Mouse (Mus musculus) forebrain, embryonic 14.5 days (tissue): ENCODE results near the gene Gak. TPM values are rescaled to one million over a fixed set of nuclear protein-coding genes. Genes with fewer than 3 reads are reported as not detected.
A peak's percentile ranks its signal among the peaks of the same experiment; 100 is the strongest.

Experiments used
- ATAC-seq: fragments of 200-750 bp; cut with Nextera tagmentation; 2 replicates; pipeline ENCODE4 v1.8.0; 2017; ENCODE audit warnings: mild to moderate bottlenecking, moderate library complexity
- DNase-seq: peaks from one replicate; pipeline ENCODE4 v3.0.0-alpha.2; 2015; ENCODE audit warnings: low spot score
- H3K27ac ChIP-seq: fragments of 300-500 bp; sonication (generic); 2 replicates; pipeline ENCODE4 v1.5.1; 2014; ENCODE audit warnings: low read depth, mild to moderate bottlenecking, control low read depth, low read length, moderate library complexity
- H3K27me3 ChIP-seq: fragments of 300-500 bp; sonication (generic); replicated peaks from 2 replicates; pipeline ENCODE4 v1.6.1; 2014; ENCODE audit warnings: low read length, control low read depth, mixed read lengths; ENCODE audit not compliant: control insufficient read depth, insufficient read depth
- H3K36me3 ChIP-seq: fragments of 300-500 bp; sonication (generic); 2 replicates; pipeline ENCODE4 v1.6.1; 2014; ENCODE audit warnings: low read length, control low read depth; ENCODE audit not compliant: control insufficient read depth, insufficient read depth
- H3K4me1 ChIP-seq: fragments of 300-500 bp; sonication (generic); 2 replicates; pipeline ENCODE4 v1.6.1; 2014; ENCODE audit warnings: antibody characterized with exemption, low read length, control low read depth; ENCODE audit not compliant: control insufficient read depth, insufficient read depth
- H3K4me2 ChIP-seq: fragments of 300-500 bp; sonication (generic); 2 replicates; pipeline ENCODE4 v1.6.1; 2014; ENCODE audit warnings: mild to moderate bottlenecking, control low read depth, low read length
- H3K4me3 ChIP-seq: fragments of 300-500 bp; sonication (generic); 2 replicates; pipeline ENCODE4 v1.5.1; 2014; ENCODE audit warnings: low read depth, low read length, control low read depth
- H3K9ac ChIP-seq: fragments of 300-500 bp; sonication (generic); 2 replicates; pipeline ENCODE4 v1.6.1; 2014; ENCODE audit warnings: mild to moderate bottlenecking, low read length, control low read depth, moderate library complexity
- H3K9me3 ChIP-seq: fragments of 300-500 bp; sonication (generic); replicated peaks from 2 replicates; pipeline ENCODE4 v1.6.1; 2016; ENCODE audit warnings: low read length, control low read depth, mixed read lengths; ENCODE audit not compliant: control insufficient read depth
- WGBS: fragments of 180-500 bp; shearing (Covaris S2); extraction: QIAGEN DNeasy Blood & Tissue Kit; methylation state at CpG from one replicate; pipeline ENCODE4 v1.1.7; 2014; 5-methylcytosine and 5-hydroxymethylcytosine counted together
- polyA plus RNA-seq: library from polyadenylated mRNA; unstranded; fragments of >200 nt; fragmentation: Nextera tagmentation; extraction: Ambion mirVana; gene quantifications from 2 replicates; pipeline ENCODE4 v1.2.1, GENCODE M21; 2014

Gak gene
- polyA plus RNA-seq, 1 experiment from 2014 or later, result 45.5 TPM

DNA sequence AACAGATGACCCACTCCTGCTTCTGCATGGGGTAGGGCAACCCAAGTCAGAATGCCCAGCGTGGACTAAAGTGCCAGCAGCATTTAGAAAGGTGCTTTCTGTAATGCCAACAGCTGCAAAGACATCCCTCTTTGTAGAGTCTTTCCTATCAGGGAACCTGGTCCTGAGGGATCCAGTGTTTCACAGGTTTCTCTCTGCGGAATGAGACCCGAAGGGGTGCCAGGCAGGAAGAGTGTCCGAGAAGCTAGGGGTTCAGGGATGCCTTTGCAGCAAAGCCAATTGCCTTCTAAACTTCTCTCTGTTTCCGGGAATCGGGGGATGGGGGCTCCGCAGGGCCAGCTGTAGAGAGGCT is 80.4 kb downstream of the Gak start:
- peak overlapping the region; percentile 79 for H3K4me2 ChIP-seq
- peaks cover 5% of the 10 kb centered on the region; the same call in 1 of the 2 replicates for H3K27me3 ChIP-seq
- H3K27ac ChIP-seq, result no peak overlapping the region
- no peaks in the 10 kb centered on the region for H3K9me3 ChIP-seq
- DNase-seq, result no peak
- peak overlapping the region; percentile 45 for H3K4me3 ChIP-seq
- whole genome bisulfite sequencing, result 19% methylated on average over 7 of the region's 7 CpGs
- no peaks in the 10 kb centered on the region for H3K36me3 ChIP-seq
- peak overlapping the region; percentile 63 for H3K9ac ChIP-seq
- no peak; the same call in 1 of the 2 replicates for ATAC-seq
- no peaks in the 10 kb centered on the region for H3K4me1 ChIP-seq

- H3K4me3 ChIP-seq, result no peak overlapping the region
- H3K27ac ChIP-seq, result no peak overlapping the region
- H3K4me1 ChIP-seq, result no peaks in the 10 kb centered on the region
- 93% methylated on average over 5 of the region's 5 CpGs for WGBS
- ATAC-seq (no peak), DNase-seq (no peak)
- H3K27me3 ChIP-seq, result peaks cover 5% of the 10 kb centered on the region; the same call in 1 of the 2 replicates
- H3K4me2 ChIP-seq, result no peak overlapping the region
- no peaks in the 10 kb centered on the region for H3K36me3 ChIP-seq
- no peaks in the 10 kb centered on the region for H3K9me3 ChIP-seq
- no peak overlapping the region for H3K9ac ChIP-seq
Observed at GRCm38 (mm10) chr5:108547636-108548035, 81.9 kb downstream of the Gak start.

DNA sequence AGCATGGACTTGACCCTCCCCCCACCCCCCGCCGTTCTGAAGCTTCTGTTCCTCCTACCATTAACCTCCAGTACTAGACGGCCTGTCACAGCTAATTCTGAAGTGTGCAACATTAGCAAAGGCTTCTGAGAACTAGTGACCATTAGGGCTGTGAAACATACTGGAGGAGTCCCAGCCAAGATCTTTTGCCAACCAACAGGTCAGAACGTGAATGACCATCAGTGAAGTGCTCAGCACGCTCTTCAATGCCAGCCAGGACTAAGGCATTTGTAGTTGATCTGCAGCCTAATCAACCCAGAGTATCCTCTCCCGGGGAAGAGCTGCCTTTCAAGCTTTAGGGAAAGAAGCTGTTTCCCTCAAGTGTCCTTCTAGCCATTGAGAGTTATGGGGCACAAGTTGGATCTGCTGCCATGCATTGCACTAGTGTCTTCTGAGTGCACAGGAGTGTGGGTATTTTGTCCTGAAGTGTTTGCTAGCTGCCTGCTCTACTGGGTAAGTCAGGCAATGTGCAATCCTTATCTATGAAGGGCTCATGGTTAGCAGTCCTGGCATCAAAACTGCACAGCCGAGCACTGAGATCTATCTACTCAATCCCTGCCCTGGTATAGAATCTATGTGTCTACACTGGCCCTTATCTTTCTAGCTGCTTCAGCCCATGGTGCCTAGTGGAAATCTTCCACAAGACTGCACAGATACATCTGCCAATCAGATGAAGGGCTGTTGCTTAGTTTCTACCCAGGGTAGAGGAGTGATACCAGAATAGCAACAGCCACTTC is 85.9 kb downstream of the Gak start:
- H3K4me1 ChIP-seq, result no peaks in the 10 kb centered on the region
- WGBS, result 74% methylated on average over 7 of the region's 7 CpGs
- ATAC-seq, result no peak

DNA sequence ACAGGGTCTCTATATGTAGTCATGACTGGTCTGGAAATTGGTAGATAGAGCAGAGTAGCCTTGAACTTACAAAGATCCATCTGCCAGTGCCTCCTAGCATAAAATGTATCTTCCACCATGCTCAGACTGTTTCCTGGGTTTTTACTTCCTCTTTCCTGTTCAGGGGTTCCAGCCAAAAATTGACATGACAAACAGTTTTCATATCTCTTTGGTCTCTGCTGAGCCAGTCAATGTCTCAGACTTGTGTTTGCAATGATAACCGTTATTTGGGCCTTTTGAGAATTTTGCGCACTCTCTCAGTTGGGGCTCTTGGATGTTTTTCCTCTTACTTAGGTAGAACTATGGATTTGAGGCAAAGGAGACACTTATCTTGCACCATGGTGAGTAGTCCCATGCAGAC is 95.4 kb downstream of the Gak start:
- DNase-seq (no peak), ATAC-seq (no peak)
- no peaks in the 10 kb centered on the region for H3K4me1 ChIP-seq
- 97% methylated on average over 2 of the region's 2 CpGs for WGBS
- peaks cover 9% of the 10 kb centered on the region for H3K9me3 ChIP-seq
- H3K4me2 ChIP-seq, result no peak overlapping the region
- H3K9ac ChIP-seq, result no peak overlapping the region
- H3K4me3 ChIP-seq, result no peak overlapping the region
- H3K27ac ChIP-seq, result no peak overlapping the region
- no peaks in the 10 kb centered on the region for H3K27me3 ChIP-seq
- no peaks in the 10 kb centered on the region for H3K36me3 ChIP-seq

More for the DNA sequence above, 85.9 kb downstream of the Gak start:
- no peaks in the 10 kb centered on the region for H3K9me3 ChIP-seq
- H3K9ac ChIP-seq, result no peak overlapping the region
- H3K4me3 ChIP-seq, result no peak overlapping the region
- no peaks in the 10 kb centered on the region for H3K36me3 ChIP-seq
- no peak for DNase-seq
- H3K27ac ChIP-seq, result no peak overlapping the region
- peaks cover 1% of the 10 kb centered on the region; the same call in 1 of the 2 replicates for H3K27me3 ChIP-seq
- H3K4me2 ChIP-seq, result no peak overlapping the region

DNA sequence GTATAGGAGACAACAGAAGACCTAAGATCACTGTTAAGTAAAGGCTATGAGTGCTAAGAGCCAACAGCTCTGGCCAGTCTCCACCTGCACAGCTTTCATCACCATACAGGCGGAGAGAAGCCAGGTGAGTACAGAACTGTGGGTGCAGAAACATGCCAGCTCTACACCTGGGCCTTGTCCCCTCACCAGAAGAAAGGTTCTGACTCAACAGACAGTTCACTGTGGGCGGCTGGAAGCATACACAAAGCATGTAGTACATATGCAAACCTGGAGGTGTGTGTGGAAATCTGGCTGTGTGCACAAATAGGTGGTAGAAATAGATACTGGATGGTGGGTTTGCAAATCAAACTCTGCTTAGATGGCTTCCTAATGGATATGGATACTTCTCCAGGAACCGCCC is 107.0 kb downstream of the Gak start:
- Histone ChIP-seq H3K27ac (no peak overlapping the region), H3K4me2 (no peak overlapping the region), H3K36me3 (no peaks in the 10 kb centered on the region), H3K27me3 (no peaks in the 10 kb centered on the region), H3K4me3 (no peak overlapping the region), H3K9ac (no peak overlapping the region), H3K9me3 (no peaks in the 10 kb centered on the region), H3K4me1 (no peaks in the 10 kb centered on the region)
- 84% methylated on average over 3 of the region's 3 CpGs for WGBS
- DNase-seq (no peak), ATAC-seq (no peak)

DNA sequence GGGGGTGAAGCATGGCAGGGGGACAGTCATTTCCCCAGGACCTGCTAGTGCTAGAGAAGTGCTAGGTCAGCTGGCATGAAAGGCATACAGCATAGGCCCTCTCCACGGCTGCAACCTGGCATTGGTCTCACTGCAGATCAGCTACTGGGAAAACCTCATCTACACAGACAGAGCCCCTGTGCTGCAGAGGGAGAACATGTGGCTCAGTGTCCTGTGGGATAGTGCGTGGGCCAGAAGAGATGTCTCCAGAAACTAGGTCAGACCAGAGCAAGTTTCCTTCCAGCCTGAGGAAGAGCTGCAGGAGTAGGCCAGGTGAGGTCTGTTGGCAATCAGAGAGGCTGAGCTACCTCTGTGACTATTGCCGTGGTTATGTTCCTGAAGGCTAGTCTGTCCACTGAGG is 107.7 kb downstream of the Gak start:
- Histone ChIP-seq H3K4me3 (no peak overlapping the region), H3K4me2 (no peak overlapping the region), H3K36me3 (no peaks in the 10 kb centered on the region), H3K4me1 (no peaks in the 10 kb centered on the region), H3K9me3 (no peaks in the 10 kb centered on the region), H3K27ac (no peak overlapping the region), H3K27me3 (no peaks in the 10 kb centered on the region), H3K9ac (no peak overlapping the region)
- ATAC-seq (no peak), DNase-seq (no peak)
- 92% methylated on average over 3 of the region's 3 CpGs for WGBS

- H3K4me3 ChIP-seq, result no peak overlapping the region
- no peak overlapping the region for H3K9ac ChIP-seq
- DNase-seq, result no peak
- H3K27ac ChIP-seq, result no peak overlapping the region
- H3K36me3 ChIP-seq, result no peaks in the 10 kb centered on the region
- WGBS, result 57% methylated on average over 2 of the region's 2 CpGs
- ATAC-seq, result no peak
- no peaks in the 10 kb centered on the region for H3K27me3 ChIP-seq
- no peaks in the 10 kb centered on the region for H3K4me1 ChIP-seq
- H3K9me3 ChIP-seq, result no peaks in the 10 kb centered on the region
- no peak overlapping the region for H3K4me2 ChIP-seq
Observed at GRCm38 (mm10) chr5:108521016-108521415, 108.5 kb downstream of the Gak start.

DNA sequence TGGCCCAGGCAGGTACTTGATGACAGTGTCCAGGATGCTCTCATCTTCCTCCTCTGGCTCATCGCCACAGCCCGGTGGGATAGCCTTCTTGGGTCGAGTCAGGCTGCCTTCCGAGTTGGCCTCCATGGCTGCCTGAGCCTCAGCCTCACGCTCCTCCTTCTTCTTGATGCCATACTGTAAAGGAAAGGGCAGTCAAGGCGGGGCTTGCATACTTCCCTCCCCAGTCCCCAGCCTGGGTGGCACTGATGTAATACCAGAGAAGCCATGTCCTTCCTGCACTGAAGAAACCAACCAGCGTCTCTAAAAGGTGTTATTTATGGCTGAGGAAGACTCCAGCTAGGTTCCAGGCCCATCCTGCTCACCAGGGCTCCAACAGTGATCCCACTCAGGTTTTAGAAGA is 109.4 kb downstream of the Gak start:
- Histone ChIP-seq H3K36me3 (no peaks in the 10 kb centered on the region), H3K9me3 (no peaks in the 10 kb centered on the region), H3K4me3 (no peak overlapping the region), H3K27me3 (no peaks in the 10 kb centered on the region), H3K27ac (no peak overlapping the region), H3K9ac (no peak overlapping the region), H3K4me1 (no peaks in the 10 kb centered on the region), H3K4me2 (no peak overlapping the region)
- DNase-seq, result no peak
- no peak for ATAC-seq
- 86% methylated on average over 7 of the region's 7 CpGs for WGBS
